Mouse (Mus musculus) kidney, adult 10 weeks (tissue): ENCODE results near the gene Cks2. TPM values are rescaled to one million over a fixed set of nuclear protein-coding genes. Genes with fewer than 3 reads are reported as not detected.

Source experiments
- polyA plus RNA-seq: library from polyadenylated mRNA; stranded (reverse); fragments of 350-450 nt; fragmentation: Illumina TruSeq; extraction: RNeasy Lipid Tissue Mini Kit (QIAGEN cat#74804); gene quantifications from one replicate; pipeline ENCODE4 v1.2.3, GENCODE M21; 2014; ENCODE audit warnings: low read depth, low replicate concordance

Gene Cks2
- polyA plus RNA-seq: 189 TPM

DNA sequence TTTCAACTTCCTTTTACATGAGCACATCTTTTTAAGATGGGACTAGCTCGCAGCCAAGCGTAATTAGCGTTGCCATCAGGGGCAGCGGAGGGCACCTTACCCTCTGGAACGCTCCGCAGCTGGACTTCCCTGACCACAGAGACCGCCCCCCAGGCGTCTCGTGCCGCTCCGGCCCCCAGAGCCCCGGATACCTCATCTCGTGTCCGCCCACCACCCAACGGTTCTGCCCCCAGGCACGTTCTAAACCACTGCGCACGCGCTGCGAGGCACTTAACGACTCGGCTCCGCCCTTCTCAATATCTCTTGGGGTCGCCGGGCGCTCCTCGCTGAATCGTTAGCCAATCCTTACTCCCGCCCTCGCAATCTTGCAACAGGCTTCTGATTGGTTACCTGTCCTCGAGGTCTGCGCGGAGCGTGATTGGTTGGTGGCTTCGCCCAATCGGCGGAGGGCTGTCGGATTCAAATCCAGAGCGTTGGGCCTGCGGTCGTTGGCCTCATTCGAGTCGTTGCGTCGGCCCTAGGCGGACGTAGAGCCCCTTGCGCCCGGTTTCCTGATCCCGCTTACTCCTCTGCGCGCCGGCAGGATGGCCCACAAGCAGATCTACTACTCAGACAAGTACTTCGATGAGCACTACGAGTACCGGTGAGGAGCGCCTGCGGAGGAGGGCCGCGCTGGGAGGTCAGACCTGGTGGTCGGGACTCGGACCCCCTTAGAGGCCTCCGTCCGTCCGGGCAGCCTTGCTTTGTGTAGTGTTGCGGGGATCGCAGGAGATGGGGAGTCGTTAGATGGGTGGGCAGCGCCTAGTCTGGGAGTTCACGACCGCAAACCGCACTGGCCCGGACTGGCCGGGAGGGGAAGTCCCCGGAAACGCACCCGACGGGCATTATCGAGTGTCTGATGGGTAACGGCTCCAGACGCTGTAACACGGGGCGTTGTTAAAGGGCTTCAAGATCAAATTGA, at the start of gene Cks2:
Gene Cks2, plus strand, starts transcription at position 404 of the 961 bp plus-strand sequence.

DNA sequence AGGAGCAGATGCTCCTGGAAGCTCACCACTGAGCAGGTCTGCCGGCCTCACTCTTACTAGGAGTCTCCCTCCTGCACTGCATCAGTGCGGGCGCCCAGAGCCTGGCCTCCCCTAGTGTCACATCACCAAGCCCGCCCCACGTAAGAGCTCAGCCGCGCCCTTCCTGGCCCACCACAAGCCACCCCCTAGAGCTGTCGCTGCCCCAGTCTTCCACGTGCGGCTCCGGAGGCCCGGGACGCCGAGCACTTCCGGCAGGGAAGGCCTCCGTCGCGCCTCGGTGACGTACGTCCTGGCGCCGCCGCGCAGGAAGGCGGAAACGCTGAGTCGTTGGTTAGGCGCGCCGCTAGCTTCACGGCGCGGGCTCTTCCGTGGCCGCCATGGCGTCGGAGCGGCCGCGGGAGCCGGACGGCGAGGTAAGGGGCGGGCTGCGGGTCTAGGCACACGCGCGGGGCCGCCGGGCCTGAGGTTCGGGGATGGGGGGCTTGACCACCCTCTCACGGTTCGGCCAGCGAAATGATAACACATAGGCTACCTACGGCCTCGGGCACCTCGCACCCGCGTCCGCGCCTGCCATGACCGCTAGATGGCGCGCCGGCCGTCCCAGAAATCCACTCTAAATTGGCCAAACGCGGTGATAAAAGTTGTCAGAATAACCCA, 6.5 kb downstream of the Cks2 start, which contains the start of gene Secisbp2:
Gene Secisbp2, plus strand, starts transcription at position 290 of the 657 bp plus-strand sequence.

Other genes starting within 250 kb of the Cks2 start
- gene S1pr3, start 236.6 kb upstream of the Cks2 start, polyA plus RNA-seq: 6.2 TPM
- gene Shc3, start 75.8 kb upstream of the Cks2 start, polyA plus RNA-seq: 0.16 TPM
- gene Secisbp2, start 6.5 kb downstream of the Cks2 start, polyA plus RNA-seq: 12.2 TPM
- gene Sema4d, start 148.5 kb downstream of the Cks2 start, polyA plus RNA-seq: 20.1 TPM
- not detected for gene Gadd45g, start 201.4 kb downstream of the Cks2 start, polyA plus RNA-seq